Mouse (Mus musculus): ENCODE measurements around the gene C1qa.

DNA sequence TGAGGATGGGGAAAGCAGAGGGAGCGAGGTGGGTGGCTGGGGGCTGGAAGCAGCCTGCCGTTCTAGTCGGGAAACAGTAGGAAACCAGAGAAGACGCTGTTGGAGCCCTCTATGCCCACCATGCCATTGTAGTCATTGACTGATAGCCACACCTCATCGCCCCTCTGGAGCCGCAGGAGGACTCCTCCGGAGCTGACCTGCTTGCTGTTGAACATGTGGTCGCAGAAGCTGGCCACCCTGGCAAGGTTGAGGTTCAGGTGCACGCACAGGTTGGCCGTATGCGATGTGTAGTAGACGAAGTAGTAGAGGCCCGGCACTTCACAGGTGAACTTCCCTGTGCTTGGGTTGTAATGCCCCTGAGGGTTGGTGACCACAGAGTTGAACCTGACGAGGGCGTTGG, 8.6 kb downstream of the C1qa start:
- TF ChIP-seq CTCF (IDR thresholded peaks at IDR 0.05; ENCODE audit: low read depth) (no peak), EP300 (IDR thresholded peaks at IDR 0.05; ENCODE audit: low read depth) (no peak)
